Mouse (Mus musculus) heart, adult 2 months (tissue): ENCODE measurements at regions not wholly inside any gene's neighbourhood (a gene's known extent, or its start where the extent isn't known, plus 50 kb on each side); places are given as distances from the start of the nearest gene placed in this dataset.

Experiments used
- CTCF ChIP-seq: fragments of 200-600 bp; IDR thresholded peaks from 2 replicates; pipeline ENCODE4 v1.8.1; 2022; ENCODE audit warnings: antibody characterized with exemption, mild to moderate bottlenecking, moderate library complexity
- EP300 ChIP-seq: fragments of 200-500 bp; IDR thresholded peaks from 2 replicates; pipeline ENCODE4 v1.6.1; 2011; ENCODE audit warnings: low read depth, low read length, control low read depth; ENCODE audit not compliant: insufficient read depth
- POLR2A ChIP-seq: fragments of 200-500 bp; IDR thresholded peaks from 2 replicates; pipeline ENCODE4 v1.6.1; 2011; ENCODE audit warnings: mild to moderate bottlenecking, low read depth, low read length, control low read depth; ENCODE audit not compliant: insufficient read depth

DNA sequence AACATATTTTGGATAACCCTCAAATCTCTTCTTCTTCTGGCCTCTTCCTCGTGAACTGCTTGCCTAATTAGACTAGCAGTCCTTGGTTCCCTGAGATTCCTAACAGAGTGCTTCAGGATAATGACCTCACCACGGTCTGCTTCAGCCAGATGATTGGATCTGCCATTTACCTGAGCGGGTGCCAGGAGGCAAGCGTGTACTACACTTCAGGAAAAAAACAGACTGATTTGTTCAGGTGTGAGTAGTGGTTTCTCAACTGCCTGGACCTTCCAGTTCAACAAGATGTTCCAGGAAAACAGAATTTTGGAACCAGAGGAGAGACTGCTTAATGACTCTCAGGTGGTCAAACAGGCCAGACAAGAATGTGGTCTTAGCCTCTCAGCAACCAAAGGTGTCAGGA is 215.4 kb downstream of the Pax3 start:
- TF ChIP-seq EP300 (no peak), POLR2A (no peak), CTCF (no peak)
